Mouse (Mus musculus) cerebellum, adult 8-10 months (tissue): ENCODE measurements at regions not wholly inside any gene's neighbourhood (a gene's known extent, or its start where the extent isn't known, plus 50 kb on each side); places are given as distances from the start of the nearest gene placed in this dataset.

ENCODE experiments used
- DNase-seq: peaks from one replicate; pipeline ENCODE4 v3.0.0; 2022

- DNase-seq: no peak
These were observed 599.8 kb upstream of the Gcfc2 start for GRCm38 (mm10) chr6:81323690-81324089.

- DNase-seq: no peak
These were observed 559.4 kb upstream of the Gcfc2 start for GRCm38 (mm10) chr6:81363969-81364529.

GRCm38 (mm10) chr6:81388484-81388883, 535.0 kb upstream of the Gcfc2 start:
- no peak for DNase-seq

GRCm38 (mm10) chr6:81403122-81403521, 520.3 kb upstream of the Gcfc2 start:
- DNase-seq: no peak

- DNase-seq: no peak
These were observed 509.9 kb upstream of the Gcfc2 start for GRCm38 (mm10) chr6:81413611-81414010.

- DNase-seq: no peak
These were observed 488.7 kb upstream of the Gcfc2 start for GRCm38 (mm10) chr6:81434745-81435144.

GRCm38 (mm10) chr6:81438951-81439722, 484.3 kb upstream of the Gcfc2 start:
- no peak for DNase-seq

- DNase-seq: no peak
These were observed 482.1 kb upstream of the Gcfc2 start for GRCm38 (mm10) chr6:81441396-81441795.

GRCm38 (mm10) chr6:81446019-81446800, 477.3 kb upstream of the Gcfc2 start:
- DNase-seq: no peak

GRCm38 (mm10) chr6:81447701-81448100, 475.8 kb upstream of the Gcfc2 start:
- no peak for DNase-seq

GRCm38 (mm10) chr6:81448366-81448765, 475.1 kb upstream of the Gcfc2 start:
- DNase-seq: no peak

GRCm38 (mm10) chr6:81461095-81461494, 462.4 kb upstream of the Gcfc2 start:
- no peak for DNase-seq

GRCm38 (mm10) chr6:81464442-81464841, 459.0 kb upstream of the Gcfc2 start:
- no peak for DNase-seq

- no peak for DNase-seq
These were observed 456.9 kb upstream of the Gcfc2 start for GRCm38 (mm10) chr6:81466536-81466935.

GRCm38 (mm10) chr6:81471340-81471955, 452.0 kb upstream of the Gcfc2 start:
- DNase-seq: peak; percentile 67

GRCm38 (mm10) chr6:81472506-81472905, 451.0 kb upstream of the Gcfc2 start:
- peak; percentile 17 for DNase-seq

GRCm38 (mm10) chr6:81474786-81475185, 448.7 kb upstream of the Gcfc2 start:
- DNase-seq: no peak

- DNase-seq: no peak
These were observed 436.5 kb upstream of the Gcfc2 start for GRCm38 (mm10) chr6:81487006-81487405.

- no peak for DNase-seq
These were observed 427.2 kb upstream of the Gcfc2 start for GRCm38 (mm10) chr6:81496239-81496638.

- no peak for DNase-seq
These were observed 406.3 kb upstream of the Gcfc2 start for GRCm38 (mm10) chr6:81517185-81517584.

- no peak for DNase-seq
These were observed 361.2 kb upstream of the Gcfc2 start for GRCm38 (mm10) chr6:81562260-81562659.

- DNase-seq: no peak
These were observed 360.3 kb upstream of the Gcfc2 start for GRCm38 (mm10) chr6:81563192-81563591.

- DNase-seq: no peak
These were observed 359.2 kb upstream of the Gcfc2 start for GRCm38 (mm10) chr6:81564295-81564694.
